Mouse (Mus musculus): ENCODE results near the gene Car5a. TPM values are rescaled to one million over a fixed set of nuclear protein-coding genes. Genes with fewer than 3 reads are reported as not detected.

Car5a gene
- total RNA-seq (2015; ENCODE audit: low replicate concordance): not detected in 2 replicates
- total RNA-seq (2017; ENCODE audit: low replicate concordance): not detected in 2 replicates

- no peak for ATAC-seq (replicated peaks; ENCODE audit: low FRiP score, poor library complexity, severe bottlenecking)
Observed at GRCm38 (mm10) chr8:121944831-121945230, at the start of gene Car5a. TSS of gene Car5a (minus strand) at chr8:121944904.

- ATAC-seq (replicated peaks; ENCODE audit: low FRiP score, poor library complexity, severe bottlenecking): no peak
Observed at GRCm38 (mm10) chr8:121992911-121993310, 48.2 kb upstream of the Car5a start.

GRCm38 (mm10) chr8:121991611-121992010 lies 46.9 kb upstream of the Car5a start:
- ATAC-seq (replicated peaks; ENCODE audit: low FRiP score, poor library complexity, severe bottlenecking): no peak

GRCm38 (mm10) chr8:121990506-121991255 lies 46.0 kb upstream of the Car5a start:
- ATAC-seq (replicated peaks; ENCODE audit: low FRiP score, poor library complexity, severe bottlenecking): no peak

- ATAC-seq (replicated peaks; ENCODE audit: low FRiP score, poor library complexity, severe bottlenecking): no peak
Observed at GRCm38 (mm10) chr8:121987892-121988291, 43.2 kb upstream of the Car5a start.

- no peak for ATAC-seq (replicated peaks; ENCODE audit: low FRiP score, poor library complexity, severe bottlenecking)
Observed at GRCm38 (mm10) chr8:121985673-121986072, 41.0 kb upstream of the Car5a start.

- ATAC-seq (replicated peaks; ENCODE audit: low FRiP score, poor library complexity, severe bottlenecking): no peak
Observed at GRCm38 (mm10) chr8:121981520-121981895, 36.8 kb upstream of the Car5a start.

- no peak for ATAC-seq (replicated peaks; ENCODE audit: low FRiP score, poor library complexity, severe bottlenecking)
Observed at GRCm38 (mm10) chr8:121980792-121981519, 36.3 kb upstream of the Car5a start.

- no peak for ATAC-seq (replicated peaks; ENCODE audit: low FRiP score, poor library complexity, severe bottlenecking)
Observed at GRCm38 (mm10) chr8:121978670-121979069, 34.0 kb upstream of the Car5a start.

- peak; percentile 52; the same call in 1 of the 2 replicates for ATAC-seq (replicated peaks; ENCODE audit: low FRiP score, poor library complexity, severe bottlenecking)
Observed at GRCm38 (mm10) chr8:121977819-121978590, 33.3 kb upstream of the Car5a start.

GRCm38 (mm10) chr8:121973906-121974305 lies 29.2 kb upstream of the Car5a start:
- 0 out of 2 replicates have a peak, but pooled peaks have one; percentile 50 for ATAC-seq (replicated peaks; ENCODE audit: low FRiP score, poor library complexity, severe bottlenecking)

GRCm38 (mm10) chr8:121971488-121972058 lies 26.9 kb upstream of the Car5a start:
- ATAC-seq (replicated peaks; ENCODE audit: low FRiP score, poor library complexity, severe bottlenecking): no peak

GRCm38 (mm10) chr8:121970225-121970624 lies 25.5 kb upstream of the Car5a start:
- ATAC-seq (replicated peaks; ENCODE audit: low FRiP score, poor library complexity, severe bottlenecking): no peak

- ATAC-seq (replicated peaks; ENCODE audit: low FRiP score, poor library complexity, severe bottlenecking): no peak
Observed at GRCm38 (mm10) chr8:121968542-121968941, 23.8 kb upstream of the Car5a start.

- ATAC-seq (replicated peaks; ENCODE audit: low FRiP score, poor library complexity, severe bottlenecking): no peak
Observed at GRCm38 (mm10) chr8:121967977-121968376, 23.3 kb upstream of the Car5a start.

GRCm38 (mm10) chr8:121966714-121967448 lies 22.2 kb upstream of the Car5a start:
- ATAC-seq (replicated peaks; ENCODE audit: low FRiP score, poor library complexity, severe bottlenecking): 0 out of 2 replicates have a peak, but pooled peaks have one; percentile 31

GRCm38 (mm10) chr8:121966110-121966509 lies 21.4 kb upstream of the Car5a start:
- ATAC-seq (replicated peaks; ENCODE audit: low FRiP score, poor library complexity, severe bottlenecking): no peak

- ATAC-seq (replicated peaks; ENCODE audit: low FRiP score, poor library complexity, severe bottlenecking): no peak
Observed at GRCm38 (mm10) chr8:121964716-121965512, 20.2 kb upstream of the Car5a start.
